Mouse (Mus musculus): ENCODE measurements at regions not wholly inside any gene's neighbourhood (a gene's known extent, or its start where the extent isn't known, plus 50 kb on each side); places are given as distances from the start of the nearest gene placed in this dataset.

- H3K4me1 ChIP-seq (replicated peaks; ENCODE audit: control insufficient read depth, insufficient read depth, low read length) = no peaks in the 10 kb centered on the region
- no peak overlapping the region for H3K4me2 ChIP-seq (ENCODE audit: low read length)
- H3K9me3 ChIP-seq (ENCODE audit: control insufficient read depth, low read length) = no peaks in the 10 kb centered on the region
- 78% methylated on average over 14 of the region's 14 CpGs for WGBS
- H3K27me3 ChIP-seq (replicated peaks; ENCODE audit: control insufficient read depth, insufficient read depth, low read length) = no peaks in the 10 kb centered on the region
- no peak overlapping the region for H3K27ac ChIP-seq (ENCODE audit: low read length)
- H3K9ac ChIP-seq (replicated peaks; ENCODE audit: low read depth, low read length) = no peak overlapping the region
- H3K4me3 ChIP-seq (replicated peaks; ENCODE audit: low read length) = no peak overlapping the region
- H3K36me3 ChIP-seq (ENCODE audit: control insufficient read depth, insufficient read depth) = no peaks in the 10 kb centered on the region
- no peak for ATAC-seq
Observed at GRCm38 (mm10) chr4:53238314-53239259, 78.9 kb upstream of the Abca1 start.

DNA sequence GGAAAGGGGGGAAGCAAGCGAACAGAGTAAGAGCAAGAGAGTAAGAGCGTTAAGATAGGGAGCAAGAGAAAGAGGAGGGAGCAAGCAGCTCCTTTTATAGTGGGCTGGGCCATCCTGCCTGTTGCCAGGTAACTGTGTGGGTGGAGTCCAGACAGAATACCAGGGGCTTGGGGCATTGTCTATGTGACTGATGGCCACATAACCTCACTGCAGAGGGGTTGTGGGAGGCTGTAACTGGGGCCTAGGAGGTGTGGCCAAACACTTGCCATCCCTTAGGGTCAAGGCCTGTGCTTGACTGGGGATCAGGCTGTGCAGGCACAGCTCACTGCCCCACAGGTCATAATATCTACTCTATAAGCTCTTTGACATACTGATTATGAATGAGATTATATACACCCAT lies 76.2 kb upstream of the Abca1 start:
- Histone ChIP-seq H3K27ac (ENCODE audit: low read length) (no peak overlapping the region), H3K36me3 (ENCODE audit: control insufficient read depth, insufficient read depth) (no peaks in the 10 kb centered on the region), H3K9ac (replicated peaks; ENCODE audit: low read depth, low read length) (no peak overlapping the region), H3K4me3 (replicated peaks; ENCODE audit: low read length) (no peak overlapping the region), H3K27me3 (replicated peaks; ENCODE audit: control insufficient read depth, insufficient read depth, low read length) (no peaks in the 10 kb centered on the region), H3K4me2 (ENCODE audit: low read length) (no peak overlapping the region), H3K4me1 (replicated peaks; ENCODE audit: control insufficient read depth, insufficient read depth, low read length) (no peaks in the 10 kb centered on the region), H3K9me3 (ENCODE audit: control insufficient read depth, low read length) (no peaks in the 10 kb centered on the region)
- no peak for ATAC-seq
- 51% methylated on average over 2 of the region's 2 CpGs for WGBS

DNA sequence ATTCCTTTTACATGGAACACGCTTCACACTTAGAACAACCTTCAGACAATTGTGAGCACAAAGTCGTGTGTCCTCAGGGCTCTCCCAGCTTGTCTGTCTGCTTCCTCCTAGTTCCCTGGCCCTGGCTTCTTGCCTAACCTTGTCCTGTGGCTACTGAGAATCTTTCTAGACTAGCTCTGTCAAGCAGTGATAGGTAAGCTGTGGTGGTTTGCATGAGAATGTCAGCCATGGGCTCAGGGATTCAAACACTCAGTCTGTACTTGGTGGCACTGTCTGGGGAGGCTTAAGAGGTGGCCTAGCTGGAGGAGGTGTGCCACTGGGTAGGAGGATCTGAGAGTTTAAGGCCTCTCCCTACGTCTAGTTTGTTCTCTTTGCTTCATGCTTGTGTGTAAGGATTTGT lies 72.7 kb upstream of the Abca1 start:
- H3K4me2 ChIP-seq (ENCODE audit: low read length) = no peak overlapping the region
- H3K27ac ChIP-seq (ENCODE audit: low read length) = no peak overlapping the region
- H3K9ac ChIP-seq (replicated peaks; ENCODE audit: low read depth, low read length) = no peak overlapping the region
- no peak overlapping the region for H3K4me3 ChIP-seq (replicated peaks; ENCODE audit: low read length)
- H3K27me3 ChIP-seq (replicated peaks; ENCODE audit: control insufficient read depth, insufficient read depth, low read length) = no peaks in the 10 kb centered on the region
- no peaks in the 10 kb centered on the region for H3K4me1 ChIP-seq (replicated peaks; ENCODE audit: control insufficient read depth, insufficient read depth, low read length)
- ATAC-seq = no peak
- 67% methylated on average over 3 of the region's 3 CpGs for WGBS
- H3K36me3 ChIP-seq (ENCODE audit: control insufficient read depth, insufficient read depth) = no peaks in the 10 kb centered on the region
- H3K9me3 ChIP-seq (ENCODE audit: control insufficient read depth, low read length) = no peaks in the 10 kb centered on the region

- WGBS = 64% methylated on average over 4 of the region's 4 CpGs
- Histone ChIP-seq H3K4me1 (replicated peaks; ENCODE audit: control insufficient read depth, insufficient read depth, low read length) (no peaks in the 10 kb centered on the region), H3K27me3 (replicated peaks; ENCODE audit: control insufficient read depth, insufficient read depth, low read length) (no peaks in the 10 kb centered on the region), H3K9me3 (ENCODE audit: control insufficient read depth, low read length) (no peaks in the 10 kb centered on the region), H3K27ac (ENCODE audit: low read length) (no peak overlapping the region), H3K9ac (replicated peaks; ENCODE audit: low read depth, low read length) (no peak overlapping the region), H3K4me2 (ENCODE audit: low read length) (no peak overlapping the region), H3K4me3 (replicated peaks; ENCODE audit: low read length) (no peak overlapping the region), H3K36me3 (ENCODE audit: control insufficient read depth, insufficient read depth) (no peaks in the 10 kb centered on the region)
- ATAC-seq = no peak
Observed at GRCm38 (mm10) chr4:53231867-53232266, 72.2 kb upstream of the Abca1 start.

GRCm38 (mm10) chr4:53231046-53231445 lies 71.4 kb upstream of the Abca1 start:
- no peaks in the 10 kb centered on the region for H3K36me3 ChIP-seq (ENCODE audit: control insufficient read depth, insufficient read depth)
- ATAC-seq = no peak
- no peak overlapping the region for H3K27ac ChIP-seq (ENCODE audit: low read length)
- H3K27me3 ChIP-seq (replicated peaks; ENCODE audit: control insufficient read depth, insufficient read depth, low read length) = no peaks in the 10 kb centered on the region
- H3K4me3 ChIP-seq (replicated peaks; ENCODE audit: low read length) = no peak overlapping the region
- H3K4me2 ChIP-seq (ENCODE audit: low read length) = no peak overlapping the region
- no peak overlapping the region for H3K9ac ChIP-seq (replicated peaks; ENCODE audit: low read depth, low read length)
- 80% methylated on average over 2 of the region's 2 CpGs for WGBS
- no peaks in the 10 kb centered on the region for H3K9me3 ChIP-seq (ENCODE audit: control insufficient read depth, low read length)
- H3K4me1 ChIP-seq (replicated peaks; ENCODE audit: control insufficient read depth, insufficient read depth, low read length) = no peaks in the 10 kb centered on the region

DNA sequence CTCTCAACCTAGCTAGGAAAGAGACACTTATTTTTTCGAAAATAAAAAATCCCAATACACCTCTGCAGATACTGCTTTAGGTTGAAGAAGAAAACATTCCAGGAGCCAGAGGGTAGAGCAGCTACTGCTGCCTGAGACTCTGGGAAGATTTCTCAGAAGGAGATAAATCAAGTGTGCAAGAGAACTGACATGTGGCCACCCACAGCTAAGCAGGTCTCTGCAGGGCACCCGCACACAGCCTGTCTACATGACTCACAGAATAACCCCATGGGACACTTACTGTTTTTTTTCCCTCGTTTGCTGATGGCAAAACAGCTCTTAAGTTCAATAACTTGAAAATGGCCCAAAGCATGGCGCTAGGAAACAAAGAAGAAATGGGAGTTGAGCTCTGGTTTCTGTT lies 68.7 kb upstream of the Abca1 start:
- no peaks in the 10 kb centered on the region for H3K4me1 ChIP-seq (replicated peaks; ENCODE audit: control insufficient read depth, insufficient read depth, low read length)
- 65% methylated on average over 4 of the region's 4 CpGs for WGBS
- no peaks in the 10 kb centered on the region for H3K36me3 ChIP-seq (ENCODE audit: control insufficient read depth, insufficient read depth)
- ATAC-seq = no peak
- H3K27me3 ChIP-seq (replicated peaks; ENCODE audit: control insufficient read depth, insufficient read depth, low read length) = no peaks in the 10 kb centered on the region
- H3K27ac ChIP-seq (ENCODE audit: low read length) = no peak overlapping the region
- H3K4me3 ChIP-seq (replicated peaks; ENCODE audit: low read length) = no peak overlapping the region
- H3K9me3 ChIP-seq (ENCODE audit: control insufficient read depth, low read length) = no peaks in the 10 kb centered on the region
- no peak overlapping the region for H3K9ac ChIP-seq (replicated peaks; ENCODE audit: low read depth, low read length)
- H3K4me2 ChIP-seq (ENCODE audit: low read length) = no peak overlapping the region

- Histone ChIP-seq H3K27ac (ENCODE audit: low read length) (no peak overlapping the region), H3K9ac (replicated peaks; ENCODE audit: low read depth, low read length) (no peak overlapping the region), H3K4me2 (ENCODE audit: low read length) (no peak overlapping the region), H3K36me3 (ENCODE audit: control insufficient read depth, insufficient read depth) (no peaks in the 10 kb centered on the region), H3K9me3 (ENCODE audit: control insufficient read depth, low read length) (no peaks in the 10 kb centered on the region), H3K4me3 (replicated peaks; ENCODE audit: low read length) (no peak overlapping the region), H3K4me1 (replicated peaks; ENCODE audit: control insufficient read depth, insufficient read depth, low read length) (no peaks in the 10 kb centered on the region), H3K27me3 (replicated peaks; ENCODE audit: control insufficient read depth, insufficient read depth, low read length) (no peaks in the 10 kb centered on the region)
- ATAC-seq = no peak
- WGBS = 5% methylated on average over 8 of the region's 8 CpGs
Observed at GRCm38 (mm10) chr4:53227771-53228170, 68.1 kb upstream of the Abca1 start.

- Histone ChIP-seq H3K27me3 (replicated peaks; ENCODE audit: control insufficient read depth, insufficient read depth, low read length) (no peaks in the 10 kb centered on the region), H3K4me1 (replicated peaks; ENCODE audit: control insufficient read depth, insufficient read depth, low read length) (no peaks in the 10 kb centered on the region), H3K4me2 (ENCODE audit: low read length) (no peak overlapping the region), H3K9ac (replicated peaks; ENCODE audit: low read depth, low read length) (no peak overlapping the region), H3K27ac (ENCODE audit: low read length) (no peak overlapping the region), H3K9me3 (ENCODE audit: control insufficient read depth, low read length) (no peaks in the 10 kb centered on the region), H3K4me3 (replicated peaks; ENCODE audit: low read length) (no peak overlapping the region), H3K36me3 (ENCODE audit: control insufficient read depth, insufficient read depth) (no peaks in the 10 kb centered on the region)
- ATAC-seq = no peak
- 81% methylated on average over 1 of the region's 1 CpGs for WGBS
Observed at GRCm38 (mm10) chr4:53227071-53227470, 67.4 kb upstream of the Abca1 start.

GRCm38 (mm10) chr4:53226376-53226775 lies 66.7 kb upstream of the Abca1 start:
- no peaks in the 10 kb centered on the region for H3K27me3 ChIP-seq (replicated peaks; ENCODE audit: control insufficient read depth, insufficient read depth, low read length)
- no peak overlapping the region for H3K9ac ChIP-seq (replicated peaks; ENCODE audit: low read depth, low read length)
- WGBS = 84% methylated on average over 3 of the region's 3 CpGs
- H3K27ac ChIP-seq (ENCODE audit: low read length) = no peak overlapping the region
- no peaks in the 10 kb centered on the region for H3K9me3 ChIP-seq (ENCODE audit: control insufficient read depth, low read length)
- ATAC-seq = no peak
- H3K4me3 ChIP-seq (replicated peaks; ENCODE audit: low read length) = no peak overlapping the region
- H3K4me2 ChIP-seq (ENCODE audit: low read length) = no peak overlapping the region
- no peaks in the 10 kb centered on the region for H3K4me1 ChIP-seq (replicated peaks; ENCODE audit: control insufficient read depth, insufficient read depth, low read length)
- no peaks in the 10 kb centered on the region for H3K36me3 ChIP-seq (ENCODE audit: control insufficient read depth, insufficient read depth)

All from forebrain, embryonic 16.5 days (tissue).